Mouse (Mus musculus) embryonic facial prominence, embryonic 13.5 days (tissue): Measurements from ENCODE around the gene Tns3. TPM values are rescaled to one million over a fixed set of nuclear protein-coding genes. Genes with fewer than 3 reads are reported as not detected.

ENCODE experiments used
- ATAC-seq: fragments of 200-750 bp; cut with Nextera tagmentation; 2 replicates; pipeline ENCODE4 v1.8.0; 2017; ENCODE audit warnings: low read depth; ENCODE audit not compliant: insufficient number of reproducible peaks, insufficient read depth, low FRiP score, low TSS enrichment
- H3K27ac ChIP-seq: fragments of 300-500 bp; sonication (generic); 2 replicates; pipeline ENCODE4 v1.5.1; 2015; ENCODE audit warnings: moderate library complexity, mild to moderate bottlenecking, inconsistent platforms
- H3K27me3 ChIP-seq: fragments of 300-500 bp; sonication (generic); 2 replicates; pipeline ENCODE4 v1.6.1; 2015; ENCODE audit warnings: mild to moderate bottlenecking, inconsistent platforms
- H3K36me3 ChIP-seq: fragments of 300-500 bp; sonication (generic); 2 replicates; pipeline ENCODE4 v1.6.1; 2015; ENCODE audit warnings: mild to moderate bottlenecking, inconsistent platforms
- H3K4me1 ChIP-seq: fragments of 300-500 bp; sonication (generic); 2 replicates; pipeline ENCODE4 v1.6.1; 2015; ENCODE audit warnings: inconsistent platforms
- H3K4me2 ChIP-seq: fragments of 300-500 bp; sonication (generic); 2 replicates; pipeline ENCODE4 v1.6.1; 2015; ENCODE audit warnings: moderate library complexity, mild to moderate bottlenecking, inconsistent platforms
- H3K4me3 ChIP-seq: fragments of 300-500 bp; sonication (generic); 2 replicates; pipeline ENCODE4 v1.5.1; 2015; ENCODE audit warnings: mild to moderate bottlenecking, inconsistent platforms
- H3K9ac ChIP-seq: fragments of 300-500 bp; sonication (generic); 2 replicates; pipeline ENCODE4 v1.6.1; 2015; ENCODE audit warnings: mild to moderate bottlenecking, inconsistent platforms
- H3K9me3 ChIP-seq: fragments of 300-500 bp; sonication (generic); 2 replicates; pipeline ENCODE4 v1.6.1; 2016; ENCODE audit warnings: inconsistent platforms
- WGBS: fragments of 180-500 bp; shearing (Covaris S2); methylation state at CpG from one replicate; pipeline ENCODE4 v1.1.7; 2015; ENCODE audit warnings: mixed read lengths; 5-methylcytosine and 5-hydroxymethylcytosine counted together
- polyA plus RNA-seq: library from polyadenylated mRNA; unstranded; fragments of >200 nt; fragmentation: Nextera tagmentation; extraction: Ambion mirVana; gene quantifications from 2 replicates; pipeline ENCODE4 v1.2.1, GENCODE M21; 2015

The Tns3 gene
- polyA plus RNA-seq, 1 experiment from 2014 or later, result 35.0 TPM

GRCm38 (mm10) chr11:8509614-8510013, 154.7 kb downstream of the Tns3 start:
- WGBS, result 87% methylated on average over 7 of the region's 7 CpGs
- peaks cover 95% of the 10 kb centered on the region for H3K36me3 ChIP-seq
- H3K4me3 ChIP-seq, result no peak overlapping the region
- no peaks in the 10 kb centered on the region for H3K9me3 ChIP-seq
- no peak overlapping the region for H3K4me2 ChIP-seq
- H3K9ac ChIP-seq, result no peak overlapping the region
- H3K27me3 ChIP-seq, result no peaks in the 10 kb centered on the region
- peaks cover 14% of the 10 kb centered on the region for H3K4me1 ChIP-seq
- ATAC-seq, result no peak
- no peak overlapping the region for H3K27ac ChIP-seq

DNA sequence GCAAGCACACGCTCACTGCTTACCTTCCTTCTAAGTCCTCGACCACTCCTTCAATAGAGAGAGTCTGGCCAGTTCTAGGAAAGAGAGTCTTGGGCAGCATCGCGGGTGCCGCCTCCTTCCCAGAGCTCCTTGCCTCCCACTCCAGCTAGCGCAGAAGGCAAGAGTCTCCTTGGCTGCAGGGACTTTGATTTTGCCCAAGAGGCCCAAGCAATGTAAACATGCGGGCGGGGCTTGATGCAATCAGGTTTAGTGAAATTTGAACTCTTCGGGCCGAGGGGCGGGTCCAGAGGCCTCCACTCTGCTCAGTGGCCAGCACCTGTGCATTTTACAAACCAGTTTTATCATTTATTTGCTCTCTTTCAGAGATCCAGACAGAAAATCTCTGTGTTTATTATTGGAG, 160.6 kb downstream of the Tns3 start:
- peaks cover 76% of the 10 kb centered on the region for H3K36me3 ChIP-seq
- H3K9ac ChIP-seq, result no peak overlapping the region
- peaks cover 13% of the 10 kb centered on the region for H3K4me1 ChIP-seq
- no peaks in the 10 kb centered on the region for H3K27me3 ChIP-seq
- ATAC-seq, result 0 out of 2 replicates have a peak, but pooled peaks have one; percentile 34
- H3K4me2 ChIP-seq, result no peak overlapping the region
- peak overlapping the region; percentile 9; the same call in 1 of the 2 replicates for H3K27ac ChIP-seq
- no peak overlapping the region for H3K4me3 ChIP-seq
- 31% methylated on average over 11 of the region's 11 CpGs for WGBS
- no peaks in the 10 kb centered on the region for H3K9me3 ChIP-seq

GRCm38 (mm10) chr11:8500855-8501254, 163.5 kb downstream of the Tns3 start:
- no peak for ATAC-seq
- H3K9me3 ChIP-seq, result no peaks in the 10 kb centered on the region
- peaks cover 62% of the 10 kb centered on the region for H3K36me3 ChIP-seq
- no peak overlapping the region for H3K9ac ChIP-seq
- no peak overlapping the region for H3K4me3 ChIP-seq
- peaks cover 34% of the 10 kb centered on the region for H3K4me1 ChIP-seq
- H3K27ac ChIP-seq, result no peak overlapping the region
- no peak overlapping the region for H3K4me2 ChIP-seq
- no peaks in the 10 kb centered on the region for H3K27me3 ChIP-seq
- 78% methylated on average over 6 of the region's 6 CpGs for WGBS

GRCm38 (mm10) chr11:8497136-8497535, 167.2 kb downstream of the Tns3 start:
- Histone ChIP-seq H3K36me3 (peaks cover 57% of the 10 kb centered on the region), H3K9me3 (no peaks in the 10 kb centered on the region), H3K4me1 (peaks cover 32% of the 10 kb centered on the region), H3K4me3 (no peak overlapping the region), H3K27me3 (no peaks in the 10 kb centered on the region), H3K9ac (no peak overlapping the region), H3K4me2 (no peak overlapping the region), H3K27ac (peak overlapping the region; percentile 68)
- ATAC-seq, result no peak
- WGBS, result 73% methylated on average over 6 of the region's 6 CpGs

GRCm38 (mm10) chr11:8496686-8497085, 167.6 kb downstream of the Tns3 start:
- peaks cover 61% of the 10 kb centered on the region for H3K36me3 ChIP-seq
- H3K4me3 ChIP-seq, result no peak overlapping the region
- 45% methylated on average over 5 of the region's 5 CpGs for WGBS
- H3K9ac ChIP-seq, result no peak overlapping the region
- ATAC-seq, result no peak
- H3K9me3 ChIP-seq, result no peaks in the 10 kb centered on the region
- H3K4me2 ChIP-seq, result no peak overlapping the region
- peak overlapping the region; percentile 68 for H3K27ac ChIP-seq
- H3K4me1 ChIP-seq, result peaks cover 32% of the 10 kb centered on the region
- H3K27me3 ChIP-seq, result no peaks in the 10 kb centered on the region

DNA sequence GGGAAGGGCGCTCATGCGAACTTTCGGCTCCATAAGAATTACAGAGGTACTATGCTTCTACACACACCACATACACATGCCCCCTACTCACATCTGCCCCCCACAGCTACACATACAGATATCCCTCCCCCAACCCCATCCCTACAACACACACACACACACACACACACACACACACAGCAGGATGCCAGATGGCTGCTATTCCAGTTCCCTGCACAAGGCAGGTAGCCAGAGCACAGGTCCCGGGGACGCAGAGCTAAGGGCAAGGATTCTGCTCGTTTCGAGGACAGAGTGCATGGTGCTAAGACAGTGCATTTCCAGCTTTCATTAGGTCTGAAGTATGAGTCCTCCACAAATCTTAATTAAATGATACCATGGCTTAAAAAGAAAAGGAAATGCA, 168.5 kb downstream of the Tns3 start:
- Histone ChIP-seq H3K9me3 (no peaks in the 10 kb centered on the region), H3K27ac (0 out of 2 replicates have a peak overlapping the region, but pooled peaks have one; percentile 5), H3K36me3 (peaks cover 61% of the 10 kb centered on the region), H3K9ac (no peak overlapping the region), H3K27me3 (no peaks in the 10 kb centered on the region), H3K4me1 (peaks cover 32% of the 10 kb centered on the region), H3K4me3 (no peak overlapping the region), H3K4me2 (no peak overlapping the region)
- WGBS, result 77% methylated on average over 7 of the region's 7 CpGs
- no peak for ATAC-seq

GRCm38 (mm10) chr11:8495036-8495435, 169.3 kb downstream of the Tns3 start:
- H3K27me3 ChIP-seq, result no peaks in the 10 kb centered on the region
- H3K4me1 ChIP-seq, result peaks cover 35% of the 10 kb centered on the region
- ATAC-seq, result no peak; the same call in 1 of the 2 replicates
- no peak overlapping the region for H3K4me2 ChIP-seq
- no peak overlapping the region for H3K4me3 ChIP-seq
- WGBS, result 85% methylated on average over 8 of the region's 8 CpGs
- no peak overlapping the region for H3K9ac ChIP-seq
- H3K27ac ChIP-seq, result peak overlapping the region; percentile 2; the same call in 1 of the 2 replicates
- peaks cover 63% of the 10 kb centered on the region for H3K36me3 ChIP-seq
- H3K9me3 ChIP-seq, result no peaks in the 10 kb centered on the region

DNA sequence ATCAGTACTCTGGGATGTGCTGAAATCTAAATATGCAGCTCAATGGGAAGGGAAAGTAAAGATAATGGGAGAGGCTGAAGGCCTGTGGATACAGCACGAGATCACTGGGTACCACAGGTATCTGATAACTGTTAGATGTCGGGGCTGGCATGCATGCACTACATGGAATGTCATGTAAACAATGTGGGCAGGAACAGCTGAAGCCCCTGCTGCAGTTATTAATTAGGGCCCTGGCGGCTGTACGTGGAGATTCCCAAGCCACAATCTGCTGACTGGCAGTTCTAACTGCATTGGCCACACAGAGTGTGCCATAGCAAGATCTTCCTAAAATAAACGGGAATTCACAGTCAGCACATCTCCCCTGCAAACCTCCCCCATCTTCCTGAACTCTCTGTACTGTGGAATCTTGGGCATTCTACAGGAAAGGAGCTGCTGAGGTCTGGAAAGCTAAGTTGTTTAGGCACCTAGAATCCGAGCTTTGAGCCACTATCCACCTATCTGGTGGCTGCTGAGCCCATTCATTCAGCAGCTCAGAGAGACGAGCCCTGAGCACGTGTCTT, 170.3 kb downstream of the Tns3 start:
- H3K9me3 ChIP-seq, result no peaks in the 10 kb centered on the region
- no peak overlapping the region for H3K4me2 ChIP-seq
- no peak overlapping the region for H3K4me3 ChIP-seq
- peaks cover 57% of the 10 kb centered on the region for H3K36me3 ChIP-seq
- no peak overlapping the region for H3K27ac ChIP-seq
- ATAC-seq, result no peak
- WGBS, result 55% methylated on average over 8 of the region's 8 CpGs
- peaks cover 35% of the 10 kb centered on the region for H3K4me1 ChIP-seq
- H3K27me3 ChIP-seq, result no peaks in the 10 kb centered on the region
- H3K9ac ChIP-seq, result no peak overlapping the region

DNA sequence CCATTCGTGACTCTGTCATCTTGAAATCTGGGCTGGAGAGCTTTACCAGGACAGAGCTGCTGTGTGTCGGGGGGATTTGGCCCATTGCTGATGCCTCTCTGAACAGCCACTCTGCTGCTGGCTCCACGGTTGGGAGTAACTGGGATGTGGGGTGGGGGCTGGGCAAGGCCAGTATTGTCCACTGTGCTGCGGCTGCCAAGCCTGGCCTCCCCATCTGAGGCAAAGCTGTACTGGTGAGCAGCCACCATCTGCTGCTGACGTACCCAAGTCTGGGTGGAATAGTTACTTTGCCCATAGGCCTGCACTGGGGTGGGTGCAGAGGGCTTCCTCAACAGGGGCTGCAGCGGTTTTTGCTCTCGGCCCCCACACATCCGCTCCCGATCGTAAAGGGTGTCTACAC, 172.0 kb downstream of the Tns3 start:
- Histone ChIP-seq H3K27ac (no peak overlapping the region), H3K4me2 (no peak overlapping the region), H3K36me3 (peaks cover 52% of the 10 kb centered on the region), H3K9me3 (no peaks in the 10 kb centered on the region), H3K4me1 (peaks cover 35% of the 10 kb centered on the region), H3K27me3 (no peaks in the 10 kb centered on the region), H3K4me3 (no peak overlapping the region), H3K9ac (no peak overlapping the region)
- ATAC-seq, result no peak
- 93% methylated on average over 10 of the region's 10 CpGs for WGBS

GRCm38 (mm10) chr11:8488248-8488647, 176.1 kb downstream of the Tns3 start:
- no peak overlapping the region for H3K4me3 ChIP-seq
- no peak for ATAC-seq
- no peak overlapping the region for H3K9ac ChIP-seq
- H3K4me1 ChIP-seq, result peaks cover 36% of the 10 kb centered on the region
- WGBS, result 58% methylated on average over 6 of the region's 6 CpGs
- peaks cover 61% of the 10 kb centered on the region for H3K36me3 ChIP-seq
- H3K4me2 ChIP-seq, result no peak overlapping the region
- no peaks in the 10 kb centered on the region for H3K27me3 ChIP-seq
- no peaks in the 10 kb centered on the region for H3K9me3 ChIP-seq
- H3K27ac ChIP-seq, result no peak overlapping the region

DNA sequence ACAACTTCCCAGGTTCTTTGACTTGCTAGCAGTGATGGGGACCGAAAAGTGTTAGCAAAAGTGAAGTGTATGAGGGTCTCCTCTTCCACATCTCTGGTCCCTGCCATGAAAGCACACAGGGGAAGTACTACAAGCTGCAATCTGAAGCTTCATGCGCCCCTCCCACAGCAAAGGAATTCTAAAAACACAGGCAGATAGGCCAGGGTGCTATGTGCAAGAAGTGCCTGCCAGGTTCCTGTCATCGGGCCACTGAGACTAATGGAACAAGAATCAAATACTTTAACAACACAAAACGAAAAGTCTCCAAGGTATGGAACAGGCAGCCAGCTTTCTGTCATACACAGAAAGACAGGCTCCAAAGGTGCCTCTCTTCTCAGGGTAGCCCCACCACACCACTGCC, 177.8 kb downstream of the Tns3 start:
- Histone ChIP-seq H3K27me3 (no peaks in the 10 kb centered on the region), H3K27ac (peak overlapping the region; percentile 28; the same call in 1 of the 2 replicates), H3K9me3 (no peaks in the 10 kb centered on the region), H3K4me3 (no peak overlapping the region), H3K4me1 (peaks cover 51% of the 10 kb centered on the region), H3K4me2 (no peak overlapping the region), H3K36me3 (peaks cover 44% of the 10 kb centered on the region), H3K9ac (no peak overlapping the region)
- 91% methylated on average over 4 of the region's 4 CpGs for WGBS
- ATAC-seq, result no peak

DNA sequence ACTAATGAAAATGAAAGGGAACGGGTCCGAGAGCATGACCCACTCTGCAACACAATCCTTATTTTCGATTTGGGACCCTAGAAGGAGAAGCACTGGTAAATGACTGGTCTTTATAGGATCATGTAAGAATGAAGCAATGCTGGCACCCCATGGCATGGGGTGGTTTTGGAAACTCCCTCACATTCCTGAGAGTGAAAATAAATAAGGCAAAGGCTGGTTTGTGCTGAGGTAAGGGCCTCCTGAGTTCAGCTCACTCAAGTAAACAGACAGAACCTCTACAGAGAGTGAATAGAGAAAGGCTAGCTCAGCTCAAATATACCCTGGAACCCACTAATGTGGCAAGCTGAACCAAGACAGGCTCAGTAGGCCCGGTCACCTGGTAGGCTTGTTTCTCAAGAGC, 179.8 kb downstream of the Tns3 start:
- 81% methylated on average over 4 of the region's 4 CpGs for WGBS
- no peak for ATAC-seq
- Histone ChIP-seq H3K9me3 (no peaks in the 10 kb centered on the region), H3K4me1 (peaks cover 48% of the 10 kb centered on the region), H3K27me3 (no peaks in the 10 kb centered on the region), H3K4me3 (no peak overlapping the region), H3K9ac (no peak overlapping the region), H3K4me2 (no peak overlapping the region), H3K27ac (peak overlapping the region; percentile 44; the same call in 1 of the 2 replicates), H3K36me3 (peaks cover 33% of the 10 kb centered on the region)
